Mouse (Mus musculus): ENCODE results near the gene Hivep3. TPM values are rescaled to one million over a fixed set of nuclear protein-coding genes. Genes with fewer than 3 reads are reported as not detected.

Hivep3 gene
- polyA plus RNA-seq, 1 experiment from 2014 or later: 21.0 TPM

DNA sequence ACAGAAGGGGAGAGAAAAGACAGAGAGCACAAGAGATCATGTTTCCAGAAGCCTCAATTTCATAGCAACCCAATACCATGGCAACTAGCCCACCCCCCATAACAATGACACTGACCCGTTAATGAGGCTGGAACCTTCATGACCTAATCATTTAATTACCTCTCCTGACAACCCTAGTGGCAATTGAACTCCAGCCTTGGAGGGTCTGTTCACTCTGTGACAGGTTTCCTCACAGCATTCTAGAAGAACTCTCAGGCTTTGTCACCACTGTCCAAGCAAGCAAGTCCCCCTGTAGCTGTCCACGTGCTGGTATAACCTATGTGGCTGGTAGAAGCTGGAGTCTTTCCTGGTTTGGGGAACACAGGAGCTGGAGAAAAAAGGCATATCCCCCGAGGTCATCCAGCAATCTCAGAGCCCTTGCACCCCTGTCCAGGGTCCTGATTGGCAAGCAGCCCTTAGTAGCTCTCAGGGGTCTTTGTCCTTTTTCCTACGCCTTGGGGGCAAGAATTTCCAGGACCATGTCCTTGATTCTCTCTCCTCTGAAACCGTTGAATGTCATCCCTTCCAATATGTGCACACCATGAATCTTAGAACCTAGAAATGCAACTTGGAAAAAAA, 450.9 kb downstream of the Hivep3 start:
- no peaks in the 10 kb centered on the region for H3K9me3 ChIP-seq (replicated peaks)
- H3K4me3 ChIP-seq (replicated peaks): no peak overlapping the region
- H3K9ac ChIP-seq (replicated peaks): no peak overlapping the region
- H3K36me3 ChIP-seq: no peaks in the 10 kb centered on the region
- H3K27me3 ChIP-seq (replicated peaks): no peaks in the 10 kb centered on the region
- no peak overlapping the region for H3K27ac ChIP-seq (replicated peaks)
- ATAC-seq (ENCODE audit: low FRiP score): no peak
- peaks cover 8% of the 10 kb centered on the region for H3K4me1 ChIP-seq
- WGBS: 27% methylated on average over 5 of the region's 5 CpGs
- H3K4me2 ChIP-seq: no peak overlapping the region

- 84% methylated on average over 1 of the region's 1 CpGs for WGBS
- H3K4me1 ChIP-seq: peaks cover 8% of the 10 kb centered on the region
- H3K9ac ChIP-seq (replicated peaks): no peak overlapping the region
- H3K27ac ChIP-seq (replicated peaks): no peak overlapping the region
- H3K27me3 ChIP-seq (replicated peaks): no peaks in the 10 kb centered on the region
- ATAC-seq (ENCODE audit: low FRiP score): no peak
- H3K4me3 ChIP-seq (replicated peaks): no peak overlapping the region
- no peak overlapping the region for H3K4me2 ChIP-seq
- no peaks in the 10 kb centered on the region for H3K9me3 ChIP-seq (replicated peaks)
- no peaks in the 10 kb centered on the region for H3K36me3 ChIP-seq
Measured at GRCm38 (mm10) chr4:120186441-120186840, 452.9 kb downstream of the Hivep3 start.

- Histone ChIP-seq H3K4me3 (replicated peaks) (no peak overlapping the region), H3K4me1 (peaks cover 8% of the 10 kb centered on the region), H3K27me3 (replicated peaks) (no peaks in the 10 kb centered on the region), H3K27ac (replicated peaks) (no peak overlapping the region), H3K4me2 (no peak overlapping the region), H3K9ac (replicated peaks) (no peak overlapping the region), H3K9me3 (replicated peaks) (no peaks in the 10 kb centered on the region), H3K36me3 (no peaks in the 10 kb centered on the region)
- ATAC-seq (ENCODE audit: low FRiP score): no peak
- 6% methylated on average over 4 of the region's 4 CpGs for WGBS
Measured at GRCm38 (mm10) chr4:120186934-120187333, 453.4 kb downstream of the Hivep3 start.

Other genes with a start within 250 kb of the Hivep3 start
- gene Rimkla, start 241.2 kb upstream of the Hivep3 start, polyA plus RNA-seq (2015; fragmentation: Nextera tagmentation; extraction: Ambion mirVana): 26.6 and 29.9 TPM in 2 replicates
- gene Foxj3, start 196.8 kb upstream of the Hivep3 start, polyA plus RNA-seq (2015; fragmentation: Nextera tagmentation; extraction: Ambion mirVana): 25.4 and 27.4 TPM in 2 replicates
- gene Frg2f1, start 194.3 kb upstream of the Hivep3 start, polyA plus RNA-seq (2015; fragmentation: Nextera tagmentation; extraction: Ambion mirVana): 9.6 and 12.1 TPM in 2 replicates
- 14.7 TPM in 1 of 2 replicates, not detected in the other for gene Guca2a, start 96.1 kb upstream of the Hivep3 start, polyA plus RNA-seq (2015; fragmentation: Nextera tagmentation; extraction: Ambion mirVana)
- not detected in 2 replicates for gene Guca2b, start 74.8 kb upstream of the Hivep3 start, polyA plus RNA-seq (2015; fragmentation: Nextera tagmentation; extraction: Ambion mirVana)